Mouse (Mus musculus) heart, postnatal 0 days (tissue): Measurements from ENCODE around the gene Lrrc74a.

Source experiments
- CTCF ChIP-seq: IDR thresholded peaks from 2 replicates; pipeline ENCODE4 v1.5.1; 2016; ENCODE audit warnings: antibody characterized with exemption, control low read depth, low read depth
- EP300 ChIP-seq: IDR thresholded peaks from 2 replicates; pipeline ENCODE4 v1.6.1; 2016; ENCODE audit warnings: antibody characterized with exemption, low read depth

DNA sequence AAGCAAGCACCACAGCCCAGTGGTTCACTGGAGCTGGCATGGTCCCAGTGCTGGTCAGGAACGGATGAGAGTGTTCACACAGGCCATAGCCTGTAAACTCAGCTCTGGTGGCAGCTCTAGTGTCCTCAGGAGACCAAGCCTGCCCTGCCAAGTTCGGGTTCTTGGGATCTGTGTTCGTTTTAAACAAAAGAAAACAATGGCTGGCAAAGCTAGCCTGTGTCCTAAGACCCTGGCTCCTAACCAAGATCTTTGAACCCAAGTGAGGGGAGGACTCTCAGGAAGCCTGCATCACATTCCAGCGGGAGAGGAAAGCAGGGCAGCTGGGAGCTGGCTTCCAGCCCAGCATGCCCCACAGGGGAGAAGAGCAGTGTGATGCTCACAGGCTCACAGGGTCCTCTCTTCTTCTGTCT lies 36.1 kb downstream of the Lrrc74a start:
- TF ChIP-seq EP300 = peak; percentile 88; the same call in 1 of the 2 replicates
- TF ChIP-seq CTCF = no peak
